Mouse (Mus musculus) ES-Bruce4 (cell line): ENCODE data around the gene Myadm.

Experiments
- CTCF ChIP-seq: IDR thresholded peaks from one replicate; pipeline ENCODE4 v1.8.1; 2011; ENCODE audit warnings: low read depth, low read length
- POLR2A ChIP-seq: IDR thresholded peaks from one replicate; pipeline ENCODE4 v1.8.1; 2011; ENCODE audit warnings: low read length; ENCODE audit not compliant: insufficient read depth

DNA sequence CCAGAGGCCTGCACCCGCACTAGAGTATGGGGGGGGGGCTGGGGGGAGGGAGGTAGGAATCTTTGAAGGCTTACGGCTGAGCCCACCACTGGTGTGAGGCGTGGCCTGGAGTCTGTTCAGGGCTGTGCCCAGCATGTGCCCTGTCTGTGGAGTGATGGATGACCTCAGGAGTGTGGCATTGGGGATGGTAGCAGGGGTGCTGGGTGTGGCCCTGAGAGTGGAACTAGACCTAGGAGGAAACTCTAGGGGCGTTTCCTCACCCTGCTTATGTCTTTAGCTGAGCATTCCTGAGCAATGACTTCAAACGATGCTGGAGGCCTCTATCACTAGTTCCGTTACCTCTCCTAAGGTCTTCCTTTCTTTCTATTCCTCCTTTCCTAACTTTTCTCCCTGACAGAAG is 2.3 kb downstream of the Myadm start:
- no peak for TF ChIP-seq CTCF
- no peak for TF ChIP-seq POLR2A
